Mouse (Mus musculus): ENCODE data around the gene Zfp526. TPM values are rescaled to one million over a fixed set of nuclear protein-coding genes. Genes with fewer than 3 reads are reported as not detected.

Zfp526 gene
- 10 to 100 TPM in 2 of 4 experiments, 1 to 10 TPM in 2; 9.0 to 12.3 (median 9.9) TPM for total RNA-seq (2022)

DNA sequence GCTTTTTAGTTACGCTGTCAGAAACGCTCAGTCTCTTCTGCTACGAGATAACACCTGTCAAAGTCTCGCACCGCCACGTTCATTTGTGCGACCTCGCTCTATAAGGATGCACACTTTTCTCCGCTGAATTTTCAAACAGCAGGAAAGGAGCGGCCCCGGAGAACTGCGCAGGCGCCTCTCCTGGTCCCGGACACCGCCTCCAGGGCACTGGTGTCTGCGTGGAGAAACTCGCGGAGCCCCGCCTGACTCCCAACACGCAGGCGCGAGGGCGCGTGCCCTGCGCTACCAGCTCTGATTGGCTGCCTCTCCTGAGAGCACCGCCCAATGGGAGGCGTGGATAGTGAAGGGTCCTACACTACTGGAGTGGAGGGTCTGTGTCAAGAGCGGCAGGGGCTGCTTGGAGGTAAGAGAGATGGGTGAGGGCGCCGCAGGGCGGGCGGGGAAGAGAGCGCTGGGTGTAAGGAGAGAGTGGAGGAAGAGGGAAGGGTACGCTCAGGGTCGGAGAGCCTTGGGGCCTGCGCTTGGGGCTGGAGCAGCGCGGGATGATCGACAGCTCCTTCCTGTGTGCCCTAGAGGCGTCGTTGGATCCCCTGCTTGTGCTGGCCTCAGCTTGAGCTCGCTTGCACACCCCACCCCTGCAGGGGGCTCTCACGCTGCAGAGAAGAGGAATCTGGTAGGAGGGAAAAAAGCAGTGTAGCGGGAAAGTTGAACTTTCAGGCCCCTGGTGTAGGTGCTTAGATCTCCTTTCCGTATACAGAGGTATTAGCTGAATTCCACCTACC is at the start of gene Zfp526:
Zfp526 (plus strand) TSS at position 324 of the 782 bp plus-strand sequence.
- peak; percentile 98 for DNase-seq (ENCODE audit: low spot score)

GRCm38 (mm10) chr7:25172669-25173068 is 48.6 kb upstream of the Zfp526 start:
- DNase-seq (ENCODE audit: low spot score) = no peak

DNA sequence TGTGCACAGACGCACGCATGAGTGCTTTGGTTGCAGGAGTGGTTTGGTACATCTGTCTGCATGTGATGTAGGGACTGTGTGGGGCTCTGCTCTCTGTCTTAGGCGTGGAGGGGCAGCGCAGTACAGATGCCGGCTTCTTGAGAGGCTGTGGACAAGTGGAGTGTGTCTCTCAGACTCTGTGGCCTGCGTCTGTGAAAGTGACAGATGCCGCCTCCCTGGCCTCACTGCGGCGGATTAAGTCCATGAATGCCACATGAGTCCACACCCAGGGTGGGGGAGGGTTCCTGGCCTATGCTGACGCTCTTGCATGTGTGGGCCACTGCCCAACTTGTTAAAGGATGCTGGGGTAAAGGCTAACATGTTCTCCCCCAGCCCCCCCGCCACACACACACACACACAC is 46.9 kb upstream of the Zfp526 start:
- no peak for DNase-seq (ENCODE audit: low spot score)

DNA sequence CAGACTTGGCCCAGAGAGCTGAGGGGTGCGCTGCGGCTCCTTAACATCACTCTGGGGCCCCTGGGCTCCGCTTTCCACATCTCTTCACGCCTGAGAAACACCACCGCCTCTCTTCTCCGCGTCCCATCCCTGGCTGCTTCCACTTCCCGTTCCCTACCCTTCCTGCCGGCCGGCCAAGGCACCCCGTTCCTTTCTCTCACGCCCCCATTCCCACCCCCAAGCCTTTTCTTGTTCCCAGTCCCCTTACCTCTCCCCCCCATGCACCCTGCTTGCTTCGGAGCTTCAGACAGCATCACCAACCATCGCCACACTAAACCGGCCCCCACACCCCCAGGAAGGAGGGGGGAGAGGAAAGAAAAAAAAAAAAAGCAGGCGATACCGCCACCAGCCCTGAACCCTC is 42.9 kb upstream of the Zfp526 start:
- no peak for DNase-seq (ENCODE audit: low spot score)

DNA sequence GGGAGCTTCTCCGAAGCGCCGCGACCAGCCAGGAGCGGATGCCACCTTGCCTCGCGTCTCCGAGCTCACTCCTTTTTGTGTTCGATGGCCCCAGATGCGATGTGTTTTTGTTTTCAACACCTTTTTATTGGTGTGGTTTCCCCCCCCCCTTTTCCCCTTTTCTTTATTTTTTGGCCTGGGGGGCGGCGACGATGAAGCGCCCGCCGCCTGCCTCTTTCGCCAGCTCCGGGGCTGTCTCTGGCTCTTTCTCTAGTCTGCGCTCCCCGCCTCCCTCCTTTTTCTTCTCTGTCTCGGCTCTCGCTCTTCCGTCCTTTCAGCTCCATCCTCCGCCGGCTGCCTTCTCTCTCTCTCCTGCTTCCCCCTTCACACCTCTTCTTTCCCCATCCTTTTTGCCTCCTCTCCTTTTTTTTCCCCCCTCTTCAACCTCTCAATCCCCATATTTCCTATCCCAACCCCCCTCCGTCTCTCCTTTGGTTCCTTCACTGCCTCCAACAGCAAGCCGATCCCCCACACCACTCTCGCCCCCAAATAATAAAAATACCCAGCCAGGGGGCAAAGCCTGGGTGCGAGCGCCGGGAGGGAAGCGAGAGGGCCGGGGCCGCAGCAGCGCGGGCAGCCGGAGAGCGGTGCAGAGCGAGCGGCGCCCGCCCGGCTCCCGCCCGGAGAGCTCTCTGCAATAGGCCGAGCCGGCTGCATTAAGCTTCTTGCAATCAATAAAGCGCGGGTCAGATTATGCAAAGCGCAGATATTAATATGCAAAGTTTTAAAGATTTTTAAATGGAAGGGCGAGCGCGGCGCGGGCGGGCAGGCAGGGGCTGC is 42.2 kb upstream of the Zfp526 start:
- DNase-seq (ENCODE audit: low spot score) = no peak

- DNase-seq (ENCODE audit: low spot score) = peak; percentile 32
Observed at GRCm38 (mm10) chr7:25179606-25180161, 41.5 kb upstream of the Zfp526 start, which contains the start of gene Pou2f2. Gene Pou2f2 (minus strand): TSS chr7:25179726.

GRCm38 (mm10) chr7:25180512-25180911 is 40.7 kb upstream of the Zfp526 start:
- no peak for DNase-seq (ENCODE audit: low spot score)

DNA sequence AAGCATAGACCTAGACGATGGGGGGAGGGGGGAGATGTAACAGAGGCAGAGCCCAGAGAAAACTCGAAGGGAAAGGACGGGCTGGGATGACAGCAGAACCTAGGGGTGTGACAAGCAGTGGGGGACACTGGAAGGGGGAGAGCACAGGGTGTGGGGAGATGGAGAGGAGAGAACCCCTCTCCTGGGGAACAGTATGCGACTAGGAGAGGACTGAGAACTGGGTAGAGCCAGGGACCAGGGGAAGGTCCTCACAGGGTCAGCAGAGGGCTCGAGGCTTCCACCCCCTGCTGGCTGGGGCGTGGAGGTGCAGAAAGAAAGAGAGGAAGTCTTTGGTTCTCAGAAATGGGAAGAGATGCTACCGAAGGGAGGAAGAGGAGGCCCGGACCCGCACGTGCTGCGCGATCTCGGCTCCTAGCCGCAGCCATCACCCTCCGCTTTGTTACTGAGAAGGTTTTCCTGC is 39.9 kb upstream of the Zfp526 start:
- DNase-seq (ENCODE audit: low spot score) = no peak

GRCm38 (mm10) chr7:25181814-25182213 is 39.4 kb upstream of the Zfp526 start:
- DNase-seq (ENCODE audit: low spot score) = no peak

DNA sequence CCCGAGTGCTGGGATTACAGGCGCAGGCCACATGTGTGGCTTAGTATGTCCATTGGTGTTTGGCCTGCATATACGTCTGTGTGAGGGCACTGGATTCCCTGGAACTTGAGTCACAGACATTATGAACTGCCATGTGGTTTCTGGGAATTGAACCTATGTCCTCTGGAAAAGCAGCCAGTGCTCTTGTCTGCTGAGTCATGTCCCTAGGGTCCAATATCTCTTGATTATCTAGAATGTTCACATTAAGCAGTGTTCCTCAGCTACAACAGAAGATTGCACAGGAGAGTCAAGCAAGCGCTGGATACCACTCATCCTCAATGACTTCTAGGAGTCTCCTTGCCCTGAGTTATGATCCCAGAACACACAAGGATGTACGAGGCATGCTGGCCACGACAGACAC is 37.1 kb upstream of the Zfp526 start:
- DNase-seq (ENCODE audit: low spot score) = no peak

DNA sequence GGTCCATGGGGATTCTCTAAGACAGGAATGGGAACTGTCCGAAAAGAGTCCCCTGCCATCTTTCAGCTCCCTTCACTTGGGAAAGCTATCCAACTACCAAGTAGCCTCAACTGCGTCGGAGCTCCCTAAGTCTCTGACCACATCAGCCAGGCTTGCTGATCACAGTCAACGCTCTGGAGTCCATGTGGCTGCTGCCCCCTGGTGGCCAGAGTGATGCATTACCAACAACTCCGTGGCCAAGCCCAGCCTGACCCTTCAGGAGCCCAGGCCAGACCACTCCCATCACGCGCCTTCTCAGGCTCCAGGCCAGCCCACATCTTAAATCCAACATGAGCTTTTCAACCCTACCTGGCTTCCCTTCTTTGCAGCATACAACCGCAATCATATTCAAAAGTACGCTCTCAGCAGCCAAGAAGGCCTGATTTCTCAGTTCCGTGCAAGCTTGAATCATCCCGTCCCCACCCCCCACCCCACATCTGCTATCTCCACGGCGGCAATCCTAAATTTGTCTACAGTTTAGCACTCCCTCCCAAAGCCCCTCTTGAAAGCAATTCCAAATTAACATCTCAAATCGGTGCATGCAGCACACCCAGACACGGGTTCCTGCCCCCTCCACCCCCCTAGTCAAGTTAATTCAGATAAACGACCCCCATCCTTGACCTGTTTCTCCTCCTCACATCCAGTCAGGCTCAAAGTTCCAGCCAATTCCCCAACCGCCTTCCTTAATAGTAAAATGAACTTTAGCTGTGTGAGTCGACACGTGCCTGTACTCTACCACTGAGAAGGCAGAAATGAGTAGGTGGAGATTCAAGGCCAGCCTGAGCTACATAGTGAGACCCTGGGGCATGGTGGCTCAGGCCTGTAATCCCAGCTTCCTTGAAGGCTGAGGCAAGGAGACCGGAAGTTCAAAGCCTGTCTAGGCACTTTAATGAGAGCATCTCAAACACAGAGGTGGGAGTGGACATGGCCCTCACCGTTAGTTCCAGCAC is 33.3 kb upstream of the Zfp526 start:
- peak; percentile 77 for DNase-seq (ENCODE audit: low spot score)

DNA sequence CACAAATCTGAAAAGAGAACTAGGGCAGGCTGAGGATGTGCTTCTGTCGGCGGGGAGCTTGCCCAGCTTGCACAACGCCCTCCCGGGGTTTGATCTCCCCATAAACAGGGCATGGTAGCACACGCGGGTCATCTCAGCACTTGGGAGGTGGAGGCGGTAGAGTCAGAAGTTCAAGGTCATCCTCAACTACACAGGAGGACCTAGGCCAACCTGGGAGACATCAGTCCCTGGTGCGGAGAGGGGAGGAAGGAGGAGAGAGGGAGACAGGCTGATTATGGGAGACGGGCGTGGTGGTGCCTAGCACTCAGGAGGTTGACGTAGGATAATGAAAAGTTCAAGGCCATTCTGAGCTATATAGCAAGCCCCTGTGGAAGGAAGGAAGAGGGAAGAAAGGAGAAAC is 30.4 kb upstream of the Zfp526 start:
- DNase-seq (ENCODE audit: low spot score) = no peak

GRCm38 (mm10) chr7:25192110-25192509 is 29.1 kb upstream of the Zfp526 start:
- DNase-seq (ENCODE audit: low spot score) = no peak

DNA sequence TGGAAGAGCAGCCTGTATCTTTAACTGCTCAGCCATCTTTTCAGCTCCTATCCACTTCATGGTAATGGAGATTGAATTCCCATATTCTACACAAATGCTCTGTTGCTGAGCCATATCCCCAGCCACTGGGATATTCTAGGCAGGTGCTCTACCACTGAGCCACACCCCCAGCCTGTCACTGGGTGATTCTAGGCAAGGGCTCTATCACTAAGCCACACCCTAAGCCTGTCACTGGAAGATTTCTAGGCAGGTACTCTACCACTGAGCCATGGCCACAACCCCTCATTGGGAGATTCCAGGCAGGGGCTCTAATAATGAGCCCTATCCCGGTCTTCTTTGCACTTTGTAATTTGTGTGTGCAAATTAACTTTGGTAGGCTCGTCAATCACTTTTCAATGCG is 26.1 kb upstream of the Zfp526 start:
- no peak for DNase-seq (ENCODE audit: low spot score)

GRCm38 (mm10) chr7:25196107-25196506 is 25.1 kb upstream of the Zfp526 start:
- DNase-seq (ENCODE audit: low spot score) = no peak

DNA sequence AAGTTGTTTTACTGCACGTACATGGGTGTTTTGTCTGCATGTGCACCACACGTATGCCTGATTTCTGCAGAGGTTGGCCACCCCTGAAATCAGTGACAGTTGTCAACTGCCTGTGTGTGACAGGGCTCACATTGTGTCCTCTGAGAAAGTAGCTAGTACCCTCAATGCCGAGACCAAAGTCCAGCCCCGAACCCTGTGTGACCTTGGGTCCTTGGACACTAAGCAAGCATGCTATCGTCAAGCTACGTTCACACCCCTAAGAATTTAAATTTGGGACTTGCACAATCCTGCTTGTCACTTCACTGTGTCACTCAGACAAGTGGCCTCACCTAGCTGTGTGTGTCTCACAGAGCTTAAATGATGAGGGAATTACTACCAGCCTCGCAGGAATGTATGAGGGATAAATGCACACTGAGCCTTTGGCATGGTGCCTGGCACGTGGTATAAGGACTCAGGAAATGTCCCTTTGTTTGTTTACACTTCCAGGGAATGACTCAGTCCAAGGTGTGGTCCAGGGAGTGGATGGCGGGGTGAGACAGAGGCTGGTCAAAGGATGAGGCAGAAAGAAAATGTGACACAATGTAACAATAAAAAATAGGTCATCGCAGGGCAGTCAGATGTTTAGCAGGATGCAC is 23.7 kb upstream of the Zfp526 start:
- DNase-seq (ENCODE audit: low spot score) = no peak

DNA sequence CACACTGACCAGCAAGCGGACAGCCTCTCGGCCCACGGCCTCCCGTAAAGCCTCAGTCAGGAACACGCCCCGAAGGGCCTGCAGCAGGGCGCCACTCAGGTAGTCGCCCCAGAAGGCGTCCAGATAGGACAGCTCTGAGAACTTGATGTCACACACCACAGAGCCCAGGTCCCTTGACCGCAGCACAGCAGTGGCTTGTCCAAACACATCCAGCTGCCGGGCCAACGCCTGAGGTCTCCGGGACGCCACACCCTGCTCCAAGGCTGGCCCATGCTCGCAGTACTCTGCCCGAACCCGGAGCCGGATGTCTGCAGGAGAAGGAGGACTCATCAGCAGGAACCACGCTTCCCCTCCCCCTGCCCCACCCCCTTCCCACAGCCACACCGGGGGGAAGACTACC is 17.6 kb upstream of the Zfp526 start:
- no peak for DNase-seq (ENCODE audit: low spot score)

- DNase-seq (ENCODE audit: low spot score) = no peak
Observed at GRCm38 (mm10) chr7:25205355-25206093, 15.7 kb upstream of the Zfp526 start.

- no peak for DNase-seq (ENCODE audit: low spot score)
Observed at GRCm38 (mm10) chr7:25206094-25206830, 15.0 kb upstream of the Zfp526 start.
